Mouse (Mus musculus) right cerebral cortex, postnatal 14 days (tissue): Measurements from ENCODE around the gene Tmem121b.

Experiments used
- DNase-seq: peaks from one replicate; pipeline ENCODE4 v3.0.0; 2022

Gene Tmem121b

DNA sequence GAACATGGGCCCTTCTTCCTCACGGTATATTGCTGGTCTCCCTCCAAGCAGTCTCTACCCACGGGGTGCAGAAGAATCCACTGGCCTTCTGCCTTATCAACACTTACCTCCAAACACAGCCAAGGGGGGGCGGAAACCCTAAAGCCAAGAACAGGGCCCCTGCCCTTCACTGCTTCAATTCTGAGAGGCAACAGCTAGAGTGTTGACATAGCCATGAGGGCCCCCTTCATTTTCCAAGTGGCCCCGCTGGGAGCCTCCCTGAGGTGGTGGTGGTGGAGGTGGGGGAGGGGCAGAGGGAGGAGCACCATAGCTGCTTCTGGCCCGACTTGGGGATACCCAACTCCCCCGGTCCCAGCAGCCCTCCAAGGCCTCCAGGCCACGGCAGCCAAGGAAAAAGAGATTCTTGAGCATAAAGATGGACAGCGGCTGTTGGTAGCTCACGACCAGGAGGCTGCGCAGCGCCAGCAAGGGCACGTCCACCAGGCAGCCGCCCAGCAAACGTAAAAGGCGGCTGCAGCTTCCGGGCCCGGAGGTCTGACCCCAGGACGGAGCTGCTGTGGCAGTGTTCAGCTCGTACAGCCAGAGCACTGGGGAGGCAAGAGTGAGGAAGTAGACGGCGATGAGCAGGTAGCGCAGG, 1.6 kb downstream of the Tmem121b start:
- no peak for DNase-seq

DNA sequence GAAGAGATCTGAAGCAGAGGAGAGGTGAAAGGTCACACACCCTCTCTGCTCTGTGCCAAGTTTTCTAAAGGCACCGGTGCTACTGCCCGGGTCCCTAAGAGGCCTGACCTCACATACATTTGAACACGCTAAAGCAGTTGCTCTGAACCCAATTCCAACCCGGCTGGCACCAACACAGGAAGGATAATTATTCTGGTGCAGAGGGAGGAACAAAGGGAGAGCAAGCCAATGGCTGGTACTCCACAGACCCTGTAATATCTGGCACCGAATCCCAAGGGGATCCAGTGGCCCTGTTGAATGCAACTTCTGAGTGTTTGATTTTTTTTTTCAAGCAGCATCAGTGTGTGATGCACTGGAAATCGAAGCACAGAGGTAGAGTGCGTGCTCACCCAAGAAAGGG, 2.5 kb downstream of the Tmem121b start:
- no peak for DNase-seq

DNA sequence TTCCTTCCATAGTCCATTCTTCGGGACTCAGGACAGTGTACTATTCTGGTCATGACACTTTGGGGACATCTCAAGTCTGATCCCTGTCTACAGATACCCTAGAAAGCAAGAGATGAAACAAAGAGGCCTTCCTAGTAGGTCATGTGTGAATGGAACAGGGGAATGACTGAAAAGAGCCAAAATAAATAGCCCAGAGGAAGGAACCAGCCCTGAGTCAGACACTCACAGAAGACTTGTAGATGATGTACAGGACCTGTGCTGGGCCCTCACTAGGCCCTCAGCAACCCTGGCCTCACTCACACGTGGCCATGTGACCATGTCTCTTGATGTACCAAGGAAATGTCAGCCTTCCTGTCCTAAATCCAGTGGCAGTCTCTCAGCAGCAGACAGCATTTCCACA, 4.1 kb downstream of the Tmem121b start:
- no peak for DNase-seq

DNA sequence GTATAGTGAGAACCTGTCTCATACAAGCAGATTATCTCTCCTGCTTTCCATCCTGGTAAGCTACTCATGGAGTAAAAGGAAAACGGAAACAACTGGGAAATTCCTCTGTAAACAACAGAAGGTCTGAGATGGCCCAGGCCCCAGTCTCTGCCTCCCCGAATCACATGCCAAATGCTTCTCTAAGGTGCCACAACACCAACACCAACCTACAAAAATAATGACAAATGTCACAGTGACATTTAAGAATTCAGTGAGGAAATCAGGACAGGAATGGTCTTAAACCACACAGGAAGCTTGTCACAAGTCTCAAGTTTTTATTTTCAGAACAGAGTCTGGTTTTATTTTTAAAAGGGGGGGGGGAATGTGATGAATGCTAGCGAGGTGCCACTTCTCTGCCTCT, 5.0 kb downstream of the Tmem121b start:
- no peak for DNase-seq

DNA sequence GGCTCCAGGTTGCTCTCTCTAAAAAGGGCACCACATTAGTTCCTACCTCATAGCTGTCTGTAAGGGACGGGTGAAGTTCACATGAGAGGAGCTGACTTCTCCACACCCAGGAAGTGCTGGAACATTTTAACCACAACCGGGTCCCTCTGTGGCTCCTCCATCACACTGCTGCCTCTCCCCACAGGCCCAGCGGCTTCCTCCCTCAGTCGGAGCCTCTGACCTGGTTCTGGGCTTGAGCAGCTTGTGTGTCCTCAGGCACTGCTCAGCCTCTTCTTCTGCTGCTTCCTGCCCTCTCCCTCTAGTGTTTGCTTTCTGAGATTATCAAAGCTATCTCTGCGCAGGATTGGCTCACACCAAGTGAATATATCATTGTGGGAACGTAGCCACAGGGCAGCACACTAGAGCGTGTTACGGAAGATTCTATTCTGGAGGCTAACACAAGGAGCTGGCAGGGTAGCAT, 7.5 kb downstream of the Tmem121b start:
- DNase-seq, result no peak

DNA sequence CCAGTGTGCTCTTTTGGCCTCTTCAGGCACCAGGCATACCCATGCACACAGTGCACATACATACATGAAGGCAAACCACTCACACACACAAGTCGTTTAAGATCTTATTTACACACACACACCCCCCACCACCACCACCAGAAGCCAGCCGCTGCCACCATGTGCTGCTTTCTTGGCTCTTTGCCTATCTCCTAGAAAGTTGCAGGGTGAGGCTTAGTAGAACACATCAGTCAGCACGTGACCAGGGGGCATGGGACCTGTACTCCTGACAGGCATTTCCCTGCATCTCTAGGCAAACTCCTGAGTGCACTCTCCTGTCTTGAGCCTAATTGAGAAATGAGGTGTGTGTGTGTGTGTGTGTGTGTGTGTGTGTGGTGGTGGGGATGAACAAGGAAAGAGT, 8.6 kb downstream of the Tmem121b start:
- DNase-seq, result no peak

DNA sequence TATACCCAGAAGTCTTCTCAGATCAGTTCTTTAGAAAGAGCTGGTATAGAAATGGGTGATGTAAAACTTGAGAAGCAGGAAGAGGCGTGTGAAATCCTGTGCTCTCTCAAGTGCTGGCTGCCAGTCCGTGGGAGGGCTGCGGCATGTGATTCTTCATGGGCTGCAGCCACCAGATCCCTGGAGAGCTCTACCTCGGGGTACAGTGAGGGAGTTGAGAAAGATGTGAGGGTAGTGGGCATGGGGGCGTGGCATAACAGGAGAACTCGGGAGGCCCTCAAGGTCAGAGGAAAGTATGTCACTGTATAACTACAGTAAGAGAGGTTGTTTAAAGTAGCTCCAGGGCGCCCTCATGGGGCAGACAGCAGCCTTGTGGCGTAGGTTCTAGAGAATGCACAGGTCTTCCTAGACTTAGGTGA, 10.4 kb downstream of the Tmem121b start:
- DNase-seq, result peak; percentile 60

DNA sequence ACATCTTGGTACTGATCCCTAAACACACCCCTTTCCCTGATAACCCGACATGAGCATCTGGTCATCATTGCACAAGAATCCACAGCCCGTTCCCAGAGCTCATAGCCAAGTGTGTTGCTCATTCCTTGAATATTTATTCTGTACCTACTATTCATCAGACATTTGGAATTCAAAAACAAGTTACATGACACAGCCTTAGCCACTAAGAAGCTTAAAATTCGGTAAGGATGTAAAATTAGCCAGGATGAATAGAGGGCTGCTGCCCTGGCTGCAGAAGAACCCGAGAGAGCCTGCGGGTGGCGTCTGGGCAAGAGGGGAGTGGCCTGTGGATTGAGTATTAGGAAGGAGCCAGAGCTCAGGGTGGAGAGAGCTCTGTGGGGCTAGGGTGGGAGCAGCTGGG, 10.9 kb downstream of the Tmem121b start:
- DNase-seq, result no peak

DNA sequence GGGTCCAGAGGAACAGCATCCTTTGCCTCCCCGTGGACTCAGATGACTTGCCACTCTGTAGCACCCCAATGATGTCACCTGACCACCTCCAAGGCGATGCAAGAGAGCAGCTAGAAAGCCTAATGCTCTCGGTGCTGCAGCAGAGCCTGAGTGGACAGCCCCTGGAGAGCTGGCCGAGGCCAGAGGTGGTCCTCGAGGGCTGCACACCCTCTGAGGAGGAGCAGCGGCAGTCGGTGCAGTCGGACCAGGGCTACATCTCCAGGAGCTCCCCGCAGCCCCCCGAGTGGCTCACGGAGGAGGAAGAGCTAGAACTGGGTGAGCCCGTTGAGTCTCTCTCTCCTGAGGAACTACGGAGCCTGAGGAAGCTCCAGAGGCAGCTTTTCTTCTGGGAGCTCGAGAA, 11.6 kb downstream of the Tmem121b start:
- DNase-seq, result no peak

DNA sequence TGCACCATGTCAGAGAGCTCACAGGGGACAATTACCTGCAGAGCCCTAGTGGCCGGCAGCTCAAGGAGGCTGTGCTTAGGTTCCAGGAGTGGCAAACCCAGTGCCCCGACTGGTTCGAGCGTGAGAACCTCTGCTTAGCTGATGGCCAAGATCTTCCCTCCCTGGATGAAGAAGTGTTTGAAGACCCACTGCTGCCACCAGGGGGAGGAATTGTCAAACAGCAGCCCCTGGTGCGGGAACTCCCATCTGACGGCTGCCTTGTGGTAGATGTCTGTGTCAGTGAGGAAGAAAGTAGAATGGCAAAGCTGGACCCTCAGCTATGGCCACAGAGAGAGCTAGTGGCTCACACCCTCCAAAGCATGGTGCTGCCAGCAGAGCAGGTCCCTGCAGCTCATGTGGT, 12.1 kb downstream of the Tmem121b start:
- peak; percentile 59 for DNase-seq

DNA sequence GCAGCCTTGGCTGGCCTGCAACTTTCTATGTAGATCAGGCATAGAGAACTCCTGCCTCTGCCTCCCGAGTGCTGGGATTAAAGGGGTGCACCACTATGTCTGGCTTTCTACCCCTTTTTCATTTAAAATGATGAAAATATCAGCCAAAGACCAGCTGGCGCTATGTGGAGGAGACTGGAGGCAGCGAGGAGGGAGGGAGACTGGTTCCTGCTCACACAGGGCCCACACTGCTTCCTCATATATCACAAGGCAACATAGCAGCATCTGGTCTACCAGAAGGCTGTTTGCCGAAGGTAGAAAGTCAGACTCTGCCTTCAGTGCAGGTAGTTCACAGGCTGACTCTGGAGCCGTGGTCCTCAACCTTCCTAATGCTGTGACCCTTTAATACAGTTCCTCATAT, 13.2 kb downstream of the Tmem121b start:
- DNase-seq, result no peak

DNA sequence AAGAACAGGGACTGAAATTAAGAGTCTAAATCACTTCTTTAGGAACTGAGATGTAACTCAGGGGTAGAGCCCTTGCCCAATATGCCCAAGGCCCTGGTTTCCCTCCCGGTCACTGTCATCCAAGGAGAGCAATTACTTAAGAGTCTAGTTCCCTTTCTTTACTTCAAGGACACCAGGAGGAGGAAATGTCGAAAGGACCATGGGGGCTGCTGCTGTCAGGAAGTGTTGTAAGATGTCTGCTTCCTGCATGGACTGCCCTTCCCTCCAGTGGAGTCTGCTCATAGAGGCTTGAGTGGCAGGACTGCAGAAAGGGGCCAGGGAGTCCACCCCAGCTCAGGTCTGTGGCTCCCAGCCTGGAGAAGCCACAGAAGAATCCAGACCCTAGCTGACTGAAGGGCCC, 14.3 kb downstream of the Tmem121b start:
- DNase-seq, result no peak

DNA sequence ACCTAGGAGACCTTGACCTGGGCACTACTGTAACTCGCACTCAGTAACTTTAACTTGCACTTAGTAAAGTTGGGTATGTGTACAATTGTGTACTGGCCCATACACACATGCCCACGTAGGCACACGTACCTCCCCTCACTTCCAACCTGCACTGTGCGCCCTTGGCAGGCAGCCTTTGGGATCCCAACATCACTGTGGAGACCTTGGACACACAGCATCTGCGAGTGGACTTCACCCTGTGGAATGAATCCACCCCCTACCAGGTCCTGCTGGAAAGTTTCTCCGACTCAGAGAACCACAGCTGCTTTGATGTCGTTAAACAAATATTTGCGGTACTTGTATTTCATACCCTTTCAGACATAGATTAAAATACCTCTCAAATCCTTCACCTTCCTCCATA, 18.3 kb downstream of the Tmem121b start:
- no peak for DNase-seq

DNA sequence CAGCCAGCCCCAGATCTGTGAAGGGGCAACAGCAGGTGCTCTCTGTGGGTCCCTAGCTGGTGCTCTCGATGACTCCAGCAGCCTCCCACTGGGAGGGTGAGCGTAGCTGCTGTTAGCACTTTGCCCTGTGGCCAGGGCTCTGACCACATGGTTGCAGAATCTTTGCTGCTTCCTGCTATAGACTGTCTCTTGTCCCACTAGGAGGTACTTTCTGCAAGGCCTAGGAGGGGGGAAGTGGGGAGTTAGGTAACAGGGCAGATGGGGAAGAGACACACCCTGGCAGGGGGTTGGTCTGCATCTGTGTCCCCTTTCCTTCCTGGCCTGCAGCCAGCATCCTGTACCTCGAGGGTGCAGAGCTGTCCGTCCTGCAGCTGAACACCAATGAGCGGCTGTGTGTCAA, 20.2 kb downstream of the Tmem121b start:
- no peak for DNase-seq

DNA sequence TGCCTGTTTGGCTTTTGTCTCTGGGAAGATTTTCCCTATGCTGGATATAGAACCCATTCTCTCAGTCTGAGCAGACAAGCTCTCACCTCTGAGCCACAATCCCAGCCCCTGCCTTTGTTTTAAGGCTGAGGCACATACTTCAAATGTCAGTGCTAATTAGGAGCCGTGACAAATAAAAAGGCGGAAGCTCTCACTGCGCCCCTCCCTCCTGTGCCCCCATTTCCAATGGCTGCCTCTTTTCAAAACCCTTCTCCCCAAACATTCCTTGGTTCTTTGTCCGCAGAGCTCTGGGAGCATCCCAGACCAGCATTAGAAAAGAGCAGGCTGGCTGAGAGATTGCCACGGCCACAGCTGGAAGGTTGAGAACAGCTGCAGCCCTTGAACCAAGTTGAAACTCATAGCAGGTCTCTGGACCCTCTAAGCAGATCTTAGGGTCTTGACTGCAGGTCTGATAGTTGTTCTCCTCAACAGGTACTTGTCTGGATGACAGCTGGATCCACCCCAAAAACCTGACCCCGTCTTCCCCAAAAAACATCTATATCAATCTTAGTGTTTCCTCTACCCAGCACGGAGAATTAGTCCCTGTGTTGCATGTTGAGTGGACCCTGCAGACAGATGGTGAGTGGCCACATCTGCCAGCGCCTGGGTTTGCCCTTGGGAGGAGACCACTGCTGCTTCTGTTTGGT, 21.0 kb downstream of the Tmem121b start:
- DNase-seq, result no peak

DNA sequence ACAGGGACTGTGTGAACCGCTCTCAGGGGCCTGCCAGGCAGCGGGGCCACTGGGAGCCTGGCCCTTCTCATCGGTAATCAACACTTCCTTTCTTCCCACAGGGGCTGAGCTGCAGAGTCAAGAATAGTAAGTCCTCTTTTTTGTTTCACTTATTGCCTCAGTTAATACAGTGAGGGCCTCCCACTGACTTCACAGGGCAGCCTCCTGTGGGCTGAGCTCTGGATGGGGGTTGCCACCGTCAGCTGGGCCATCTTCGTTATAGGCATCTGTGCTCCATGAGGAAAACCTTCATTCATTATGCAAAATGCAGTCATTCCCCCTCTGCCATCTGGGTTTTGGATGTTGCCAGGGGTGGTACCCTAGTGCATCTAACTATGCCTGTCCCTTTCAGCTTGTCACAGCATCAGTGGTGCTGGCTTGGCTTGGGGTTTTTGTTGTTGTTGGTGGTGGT, 21.6 kb downstream of the Tmem121b start:
- no peak for DNase-seq

DNA sequence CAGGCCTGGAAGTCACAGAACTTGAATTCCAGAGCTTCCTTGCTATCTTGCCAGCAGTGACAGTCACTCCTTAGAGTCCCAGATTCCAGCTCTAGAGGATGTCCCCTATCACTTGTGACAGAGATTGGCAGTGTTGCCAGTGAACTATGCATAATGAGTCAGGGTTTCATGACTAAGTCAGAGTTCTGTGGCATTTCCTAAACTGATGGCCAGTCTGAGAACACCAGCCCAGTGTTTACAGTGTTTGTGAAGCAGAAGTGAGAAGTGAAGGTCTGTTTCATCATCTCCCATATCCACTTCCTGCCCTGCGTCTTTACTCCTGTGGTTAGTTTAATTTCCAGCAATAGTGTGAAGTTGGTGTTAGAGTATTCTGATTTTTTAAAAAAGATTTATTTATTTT, 22.9 kb downstream of the Tmem121b start:
- no peak for DNase-seq

DNA sequence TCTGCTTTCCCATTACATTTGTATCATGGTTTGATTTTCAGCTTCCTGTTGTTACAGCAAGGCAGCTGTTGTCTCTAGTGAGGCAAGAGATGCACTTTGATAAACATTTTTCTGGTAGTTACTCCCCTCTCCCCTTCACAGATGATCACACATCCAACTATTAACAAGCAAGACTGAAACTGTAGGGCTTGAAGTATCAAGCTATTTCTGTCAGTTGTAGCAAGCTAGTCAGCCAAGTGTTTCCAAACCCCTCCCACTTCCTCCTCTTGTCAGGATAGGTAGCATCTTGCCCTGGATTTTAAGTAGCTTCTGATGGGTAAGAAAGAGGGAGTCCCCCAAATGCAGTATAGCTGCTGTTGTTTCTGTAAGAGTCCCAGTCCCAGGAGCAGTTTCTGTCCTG, 23.8 kb downstream of the Tmem121b start:
- DNase-seq, result no peak

DNA sequence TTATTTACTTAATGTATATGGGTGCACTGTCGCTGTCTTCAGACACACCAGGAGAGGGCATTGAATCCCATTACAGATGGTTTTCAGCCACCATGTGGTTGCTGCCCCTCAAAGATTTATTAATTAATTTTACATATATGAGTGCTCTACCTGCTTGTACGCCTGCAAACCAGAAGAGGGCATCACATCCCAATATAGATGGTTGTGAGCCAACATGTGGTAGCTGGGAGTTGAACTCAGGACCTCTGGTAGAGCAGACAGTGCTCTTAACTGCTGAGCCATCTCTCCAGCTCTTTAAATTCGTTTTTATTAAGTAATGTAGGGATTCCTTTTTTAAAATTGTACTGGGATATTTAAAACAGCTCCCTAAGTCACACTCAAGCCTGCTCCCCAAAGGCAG, 24.3 kb downstream of the Tmem121b start:
- DNase-seq, result no peak

DNA sequence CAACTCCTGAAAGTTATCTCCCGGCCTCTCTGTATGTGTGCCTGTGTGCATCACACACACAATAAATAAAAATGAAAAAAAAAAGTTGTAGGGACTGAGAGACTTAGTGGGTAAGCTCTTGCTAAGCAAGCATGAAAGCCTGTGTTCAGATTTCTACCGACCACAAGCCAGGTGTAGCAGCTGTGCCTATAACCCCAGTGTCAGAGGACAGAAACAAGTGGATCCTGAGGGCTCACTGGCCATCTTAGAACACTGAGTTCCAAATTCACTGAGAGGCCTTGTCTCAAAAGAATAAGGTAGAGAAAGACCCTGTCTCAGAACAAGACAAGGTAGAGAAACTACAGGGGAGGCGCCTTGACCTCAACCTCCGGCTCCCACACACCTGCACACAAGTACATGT, 25.3 kb downstream of the Tmem121b start:
- DNase-seq, result no peak

DNA sequence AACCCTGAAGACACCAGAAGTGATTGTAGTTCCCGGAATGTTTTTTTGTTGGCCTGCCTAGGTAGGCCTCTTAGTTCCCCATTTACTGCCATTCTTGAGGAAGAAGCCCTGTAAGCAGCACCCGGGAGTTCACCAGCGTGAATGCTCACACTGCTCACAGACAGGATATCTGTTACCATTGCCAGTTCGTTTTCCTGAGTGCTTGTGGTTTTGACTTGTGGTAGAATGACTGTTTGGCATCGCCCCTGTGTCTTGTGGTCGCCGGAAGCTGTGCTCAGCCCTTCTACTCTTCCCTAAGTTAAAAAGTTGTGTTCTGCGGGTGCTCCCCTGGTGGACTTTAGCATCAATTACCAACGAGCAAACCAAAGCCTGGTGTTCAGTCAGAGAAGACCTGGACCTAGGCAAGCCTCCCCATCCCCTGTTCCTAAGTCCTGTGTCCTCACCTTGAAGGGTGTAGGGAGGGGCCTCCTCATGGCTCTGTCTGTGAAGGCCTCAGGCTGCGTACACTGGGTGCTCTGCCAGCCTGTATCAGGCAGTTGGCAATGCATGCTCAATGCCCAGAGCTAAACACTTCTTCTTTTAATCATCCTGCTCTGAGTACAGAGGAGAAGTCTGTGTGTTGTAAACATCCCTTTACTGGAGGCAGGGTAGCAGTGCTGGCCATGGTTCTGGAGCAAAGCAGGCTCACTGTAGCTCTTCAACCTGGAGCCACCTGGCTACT, 26.8 kb downstream of the Tmem121b start:
- DNase-seq, result no peak

DNA sequence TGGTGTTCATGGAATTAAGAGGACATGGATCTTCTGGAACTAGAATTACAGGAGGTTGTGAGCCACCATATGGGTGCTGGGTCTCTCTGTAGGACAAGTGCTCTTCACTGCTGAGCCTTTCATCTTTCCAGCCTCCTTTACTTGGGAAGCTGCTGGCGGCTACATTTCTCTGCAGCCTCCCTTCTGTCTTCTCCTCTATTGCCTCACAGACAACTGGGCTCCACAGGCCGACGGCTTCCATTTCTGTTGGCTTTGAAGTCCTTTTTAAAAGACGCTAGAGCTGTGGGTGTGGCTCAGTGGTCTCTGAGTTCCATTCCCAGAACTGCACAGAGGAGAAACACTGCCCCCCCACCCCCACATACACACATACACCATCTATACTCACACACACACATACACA, 28.2 kb downstream of the Tmem121b start:
- DNase-seq, result no peak

DNA sequence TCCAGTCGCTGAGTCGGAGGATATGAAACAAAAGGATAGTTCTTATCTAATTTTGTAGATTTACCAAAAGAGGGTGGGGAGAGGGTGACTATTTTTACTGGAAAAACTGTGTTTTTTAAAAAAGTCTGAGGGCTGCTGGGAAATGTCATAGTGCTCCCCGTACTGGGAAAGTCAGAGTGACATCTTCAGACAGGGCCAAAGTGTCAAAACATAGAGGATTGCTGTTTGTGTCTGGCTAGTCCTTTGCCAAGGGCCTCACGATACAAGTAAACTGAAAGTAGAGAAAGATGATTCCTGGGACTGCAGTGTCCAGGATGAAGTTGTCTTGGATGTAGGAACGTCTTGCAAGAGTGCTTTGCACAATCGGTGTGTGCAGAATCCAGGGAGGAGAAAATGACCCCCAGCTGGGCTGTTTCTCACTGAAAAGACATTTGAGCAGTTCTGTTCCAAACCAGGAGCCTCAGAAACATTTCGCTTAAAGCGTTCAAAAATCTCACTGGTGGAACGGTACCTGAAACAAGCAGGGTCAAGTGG, 29.1 kb downstream of the Tmem121b start:
- no peak for DNase-seq

DNA sequence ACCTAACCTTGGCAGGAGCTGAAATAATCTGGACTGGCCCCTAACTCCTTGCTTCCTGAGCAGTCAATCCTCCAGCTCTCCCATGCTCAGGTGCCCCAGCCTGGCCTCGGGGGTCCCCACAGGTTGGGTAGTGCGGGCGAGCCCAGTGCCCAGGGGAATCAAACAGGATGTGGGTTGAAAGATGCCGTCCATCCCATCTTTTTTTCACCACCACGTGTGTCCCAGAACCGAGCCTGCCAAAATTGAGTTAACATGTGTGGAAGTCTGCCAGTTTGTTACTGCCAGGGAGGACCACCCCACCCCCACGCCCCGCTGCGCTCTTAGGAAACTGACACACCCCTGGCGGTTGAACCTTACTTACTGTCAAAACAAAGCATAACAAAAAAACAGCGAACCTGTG, 29.7 kb downstream of the Tmem121b start:
- DNase-seq, result no peak
